Mouse (Mus musculus) liver, postnatal 0 days (tissue): ENCODE measurements around the gene Chrna4. TPM values are rescaled to one million over a fixed set of nuclear protein-coding genes. Genes with fewer than 3 reads are reported as not detected.

Experiments used
- ATAC-seq: fragments of 200-750 bp; cut with Nextera tagmentation; 2 replicates; pipeline ENCODE4 v1.8.0; 2017; ENCODE audit warnings: mild to moderate bottlenecking, moderate library complexity
- DNase-seq: peaks from one replicate; pipeline ENCODE4 v3.0.0-alpha.2; 2016
- H3K27ac ChIP-seq: fragments of 300-500 bp; sonication (generic); 2 replicates; pipeline ENCODE4 v1.5.1; 2014; ENCODE audit warnings: antibody characterized with exemption, moderate library complexity, mild to moderate bottlenecking, low read depth
- H3K27me3 ChIP-seq: fragments of 300-500 bp; sonication (generic); 2 replicates; pipeline ENCODE4 v1.6.1; 2014; ENCODE audit warnings: low read length, control low read depth, mixed read lengths; ENCODE audit not compliant: insufficient read depth
- H3K36me3 ChIP-seq: fragments of 300-500 bp; sonication (generic); replicated peaks from 2 replicates; pipeline ENCODE4 v1.6.1; 2014; ENCODE audit warnings: mild to moderate bottlenecking, control low read depth, low read length, moderate library complexity, mixed read lengths; ENCODE audit not compliant: insufficient read depth
- H3K4me1 ChIP-seq: fragments of 300-500 bp; sonication (generic); 2 replicates; pipeline ENCODE4 v1.6.1; 2014; ENCODE audit warnings: antibody characterized with exemption, mild to moderate bottlenecking, control low read depth; ENCODE audit not compliant: insufficient read depth
- H3K4me2 ChIP-seq: fragments of 300-500 bp; sonication (generic); 2 replicates; pipeline ENCODE4 v1.6.1; 2014; ENCODE audit warnings: low read depth, mild to moderate bottlenecking, low read length, moderate library complexity, mixed read lengths
- H3K4me3 ChIP-seq: fragments of 300-500 bp; sonication (generic); 2 replicates; pipeline ENCODE4 v1.5.1; 2014; ENCODE audit warnings: low read depth, low read length
- H3K9ac ChIP-seq: fragments of 300-500 bp; sonication (generic); replicated peaks from 2 replicates; pipeline ENCODE4 v1.6.1; 2014; ENCODE audit warnings: mild to moderate bottlenecking, moderate library complexity
- H3K9me3 ChIP-seq: fragments of 300-500 bp; sonication (generic); 2 replicates; pipeline ENCODE4 v1.6.1; 2016; ENCODE audit warnings: mild to moderate bottlenecking, control low read depth, low read length, mixed read lengths
- CTCF ChIP-seq: sonication (generic); IDR thresholded peaks from 2 replicates; pipeline ENCODE4 v1.5.1; 2016; ENCODE audit warnings: antibody characterized with exemption, low read depth
- EP300 ChIP-seq: IDR thresholded peaks from 2 replicates; pipeline ENCODE4 v1.6.1; 2016; ENCODE audit warnings: antibody characterized with exemption, low read depth, mild to moderate bottlenecking
- WGBS: fragments of 180-500 bp; shearing (Covaris S2); extraction: QIAGEN DNeasy Blood & Tissue Kit; methylation state at CpG from one replicate; pipeline ENCODE4 v1.1.7; 2014; ENCODE audit not compliant: insufficient replicate concordance; 5-methylcytosine and 5-hydroxymethylcytosine counted together
- polyA plus RNA-seq: library from polyadenylated mRNA; unstranded; fragments of >200 nt; fragmentation: Nextera tagmentation; extraction: Ambion mirVana; gene quantifications from 2 replicates; pipeline ENCODE4 v1.2.1, GENCODE M21; 2015

Gene Chrna4
- polyA plus RNA-seq = 0.02 and 0.05 TPM in 2 replicates

- H3K4me1 ChIP-seq = peaks cover 11% of the 10 kb centered on the region
- no peak within 1 kb of the TSS for H3K4me3 ChIP-seq
- peaks cover 25% of the 10 kb centered on the region for H3K27me3 ChIP-seq
- no peaks in the 10 kb centered on the region for H3K36me3 ChIP-seq
- H3K9ac ChIP-seq = no peak within 1 kb of the TSS
- DNase-seq (peak; percentile 40), ATAC-seq (peak; percentile 80)
- WGBS = 47% methylated on average over 3 of the region's 3 CpGs
- no peaks in the 10 kb centered on the region for H3K9me3 ChIP-seq
- no peak within 1 kb of the TSS for H3K4me2 ChIP-seq
- TF ChIP-seq CTCF (no peak), EP300 (no peak)
- H3K27ac ChIP-seq = no peak within 1 kb of the TSS
These were observed at the start of gene Chrna4 for GRCm38 (mm10) chr2:181043437-181043836. Gene Chrna4, minus strand, starts transcription at chr2:181043546.

- H3K4me3 ChIP-seq = no peak overlapping the region
- H3K27ac ChIP-seq = peak overlapping the region; percentile 62; the same call in 1 of the 2 replicates
- peaks cover 12% of the 10 kb centered on the region for H3K4me1 ChIP-seq
- no peaks in the 10 kb centered on the region for H3K9me3 ChIP-seq
- 56% methylated on average over 3 of the region's 3 CpGs for WGBS
- H3K9ac ChIP-seq = no peak overlapping the region
- ATAC-seq (peak; percentile 30; the same call in 1 of the 2 replicates), DNase-seq (no peak)
- no peaks in the 10 kb centered on the region for H3K27me3 ChIP-seq
- H3K4me2 ChIP-seq = no peak overlapping the region; the same call in 1 of the 2 replicates
- TF ChIP-seq EP300 (no peak), CTCF (no peak)
- H3K36me3 ChIP-seq = no peaks in the 10 kb centered on the region
These were observed 46.8 kb upstream of the Chrna4 start for GRCm38 (mm10) chr2:181090123-181090522.

- no peaks in the 10 kb centered on the region for H3K36me3 ChIP-seq
- no peak for DNase-seq
- 58% methylated on average over 8 of the region's 8 CpGs for WGBS
These were observed 41.7 kb upstream of the Chrna4 start for GRCm38 (mm10) chr2:181084997-181085396.

GRCm38 (mm10) chr2:181083945-181084344 lies 40.6 kb upstream of the Chrna4 start:
- H3K9ac ChIP-seq = no peak overlapping the region
- no peak overlapping the region for H3K27ac ChIP-seq
- no peak overlapping the region for H3K4me3 ChIP-seq
- no peaks in the 10 kb centered on the region for H3K9me3 ChIP-seq
- H3K36me3 ChIP-seq = no peaks in the 10 kb centered on the region
- no peak for ATAC-seq
- H3K4me1 ChIP-seq = no peaks in the 10 kb centered on the region; the same call in 1 of the 2 replicates
- H3K4me2 ChIP-seq = no peak overlapping the region
- DNase-seq = no peak
- H3K27me3 ChIP-seq = no peaks in the 10 kb centered on the region
- 46% methylated on average over 4 of the region's 4 CpGs for WGBS
- TF ChIP-seq EP300 (no peak), CTCF (no peak)

More at GRCm38 (mm10) chr2:181084997-181085396, 41.7 kb upstream of the Chrna4 start:
- Histone ChIP-seq H3K9me3 (no peaks in the 10 kb centered on the region), H3K9ac (no peak overlapping the region), H3K4me2 (no peak overlapping the region), H3K27ac (no peak overlapping the region), H3K4me3 (no peak overlapping the region), H3K27me3 (no peaks in the 10 kb centered on the region), H3K4me1 (no peaks in the 10 kb centered on the region; the same call in 1 of the 2 replicates)
- ATAC-seq = no peak
- TF ChIP-seq EP300 = no peak
- TF ChIP-seq CTCF = peak; percentile 21; the same call in 1 of the 2 replicates

GRCm38 (mm10) chr2:181080886-181081285 lies 37.5 kb upstream of the Chrna4 start:
- peak overlapping the region; percentile 52 for H3K4me2 ChIP-seq
- 53% methylated on average over 5 of the region's 5 CpGs for WGBS
- DNase-seq (no peak), ATAC-seq (peak; percentile 51)
- no peak overlapping the region for H3K27ac ChIP-seq
- TF ChIP-seq EP300 (no peak), CTCF (no peak)
- H3K4me1 ChIP-seq = no peaks in the 10 kb centered on the region; the same call in 1 of the 2 replicates
- no peaks in the 10 kb centered on the region for H3K9me3 ChIP-seq
- no peaks in the 10 kb centered on the region for H3K36me3 ChIP-seq
- no peak overlapping the region for H3K4me3 ChIP-seq
- H3K9ac ChIP-seq = no peak overlapping the region
- no peaks in the 10 kb centered on the region for H3K27me3 ChIP-seq

GRCm38 (mm10) chr2:181079518-181079917 lies 36.2 kb upstream of the Chrna4 start:
- Histone ChIP-seq H3K4me1 (no peaks in the 10 kb centered on the region; the same call in 1 of the 2 replicates), H3K36me3 (no peaks in the 10 kb centered on the region), H3K27me3 (no peaks in the 10 kb centered on the region), H3K4me2 (no peak overlapping the region), H3K27ac (no peak overlapping the region), H3K4me3 (no peak overlapping the region), H3K9me3 (no peaks in the 10 kb centered on the region), H3K9ac (no peak overlapping the region)
- DNase-seq (no peak), ATAC-seq (peak; percentile 33; the same call in 1 of the 2 replicates)
- WGBS = 72% methylated on average over 2 of the region's 2 CpGs
- TF ChIP-seq CTCF = no peak
- TF ChIP-seq EP300 = no peak
